Mouse (Mus musculus) liver, adult (tissue): ENCODE results near the gene Pink1.

Experiments
- GATA4 ChIP-seq: IDR thresholded peaks from 2 replicates; pipeline ENCODE4 v1.6.1; 2014; ENCODE audit warnings: mild to moderate bottlenecking, low read length; ENCODE audit not compliant: insufficient replicate concordance

Gene Pink1

DNA sequence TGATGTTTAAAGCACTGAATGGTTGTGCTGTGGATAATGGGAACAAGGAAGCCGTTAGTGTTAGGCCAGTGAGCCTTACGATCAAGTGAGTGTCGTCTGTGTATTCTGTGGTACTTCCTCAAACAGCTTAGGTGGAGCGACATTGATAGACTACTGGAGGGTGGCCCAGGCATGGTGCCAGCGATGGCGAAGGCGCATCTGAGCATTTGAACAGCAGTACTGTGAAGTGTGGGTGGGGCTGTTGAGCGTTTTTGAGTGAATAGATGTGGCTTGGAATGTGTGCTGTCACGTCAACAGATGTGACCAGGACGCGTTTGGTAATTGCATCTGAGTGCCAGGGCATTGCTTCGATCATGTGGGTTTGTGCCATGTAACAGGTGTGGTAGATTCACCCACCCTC is 18.4 kb downstream of the Pink1 start:
- TF ChIP-seq GATA4 = no peak

DNA sequence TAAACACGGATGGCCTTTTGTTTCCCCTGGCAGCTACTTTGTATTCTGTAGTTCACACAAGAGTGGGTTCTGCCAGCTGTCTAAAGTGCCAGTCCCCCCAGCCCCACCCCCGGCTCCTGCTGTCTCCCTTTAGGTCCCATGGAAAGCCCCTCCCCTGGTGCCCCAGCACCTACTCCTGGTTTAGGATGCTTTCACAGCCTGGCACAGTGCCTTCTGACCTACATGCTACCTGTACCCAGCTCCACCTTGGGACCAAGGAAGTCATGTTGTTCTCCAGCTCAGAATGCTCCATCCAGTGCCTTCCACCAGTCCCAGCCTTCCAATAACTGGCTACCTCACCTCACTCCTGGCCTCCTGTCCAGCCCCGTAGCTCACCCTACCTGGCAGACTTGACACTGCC is 19.1 kb downstream of the Pink1 start:
- no peak for TF ChIP-seq GATA4

GRCm38 (mm10) chr4:138304340-138305104 is 21.6 kb downstream of the Pink1 start, which contains the start of gene Ddost:
Ddost (plus strand) TSS chr4:138304730.
- TF ChIP-seq GATA4 = peak; percentile 66; the same call in 1 of the 2 replicates

DNA sequence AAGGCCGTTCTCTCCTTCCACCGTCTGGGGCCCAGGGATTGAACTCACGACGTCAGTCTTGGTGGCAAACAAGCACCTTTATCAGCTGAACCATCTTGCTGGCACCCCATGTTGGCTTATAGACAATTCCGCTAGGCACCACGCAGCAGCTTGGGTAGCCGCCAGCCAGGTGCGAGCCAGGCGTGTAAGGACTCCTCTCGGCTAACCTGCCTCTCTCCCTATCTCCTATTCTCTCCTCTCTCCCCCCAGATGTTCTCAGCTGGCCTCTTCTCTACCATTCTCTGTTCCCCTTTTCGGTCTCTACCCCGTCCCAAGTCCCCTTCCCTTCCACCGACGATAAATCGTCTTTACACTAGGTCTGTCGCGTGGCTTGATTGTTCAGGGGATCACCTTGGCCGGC is 22.4 kb downstream of the Pink1 start:
- TF ChIP-seq GATA4 = no peak

GRCm38 (mm10) chr4:138303011-138303410 is 23.1 kb downstream of the Pink1 start:
- no peak for TF ChIP-seq GATA4

DNA sequence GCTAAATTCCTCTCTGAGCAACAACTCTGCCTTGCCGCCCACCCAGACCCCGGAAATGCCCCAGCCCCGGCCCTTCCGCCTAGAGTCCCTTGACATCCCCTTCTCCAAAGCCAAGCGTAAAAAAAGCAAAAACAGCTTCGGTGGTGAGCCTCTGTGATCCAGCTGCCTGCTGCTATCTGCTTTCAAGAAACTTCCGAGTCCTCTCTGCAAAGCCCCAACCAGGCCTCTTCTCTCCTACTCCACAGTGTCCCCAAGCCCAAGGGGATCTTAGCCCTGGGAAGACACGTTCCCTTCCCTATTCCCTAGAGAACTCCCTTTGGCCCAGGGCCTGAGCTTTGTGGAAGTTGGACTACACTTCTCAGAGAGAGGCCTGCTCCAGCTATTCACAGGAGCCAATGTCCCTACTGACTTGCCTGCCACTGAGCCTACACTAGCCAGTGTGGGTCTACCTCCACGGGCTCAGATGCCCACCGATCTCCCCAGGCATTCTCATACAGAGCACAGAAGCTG is 24.8 kb downstream of the Pink1 start:
- TF ChIP-seq GATA4 = no peak

DNA sequence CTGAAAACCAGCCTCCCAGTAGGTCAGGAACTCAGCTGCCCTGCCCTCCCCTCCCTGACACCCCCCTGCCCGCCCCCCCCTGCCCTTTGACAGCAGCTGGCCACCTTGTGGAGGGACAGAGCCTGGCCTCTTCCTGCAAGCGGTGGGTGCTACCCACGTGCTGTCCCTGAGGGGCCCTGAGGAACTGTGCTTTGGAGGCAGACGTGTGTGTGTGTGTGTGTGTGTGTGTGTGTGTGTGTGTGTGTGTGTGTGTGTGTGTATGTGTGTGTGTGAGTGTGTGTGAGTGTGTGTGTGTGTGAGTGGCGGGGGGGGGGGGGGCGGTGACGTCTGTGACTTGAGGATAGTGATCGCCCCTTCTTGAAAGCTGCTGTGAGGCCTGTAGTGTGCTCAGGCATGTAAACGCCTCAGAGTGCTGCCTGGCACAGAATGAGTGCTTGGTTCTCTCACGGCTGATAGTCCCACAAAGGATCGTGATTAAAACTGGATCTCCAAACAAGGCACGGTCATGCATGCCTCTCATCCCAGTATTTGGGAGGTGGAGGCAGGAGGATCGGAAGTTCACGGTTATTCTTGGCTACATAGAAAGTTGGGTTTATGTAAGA is 32.1 kb downstream of the Pink1 start:
- no peak for TF ChIP-seq GATA4

DNA sequence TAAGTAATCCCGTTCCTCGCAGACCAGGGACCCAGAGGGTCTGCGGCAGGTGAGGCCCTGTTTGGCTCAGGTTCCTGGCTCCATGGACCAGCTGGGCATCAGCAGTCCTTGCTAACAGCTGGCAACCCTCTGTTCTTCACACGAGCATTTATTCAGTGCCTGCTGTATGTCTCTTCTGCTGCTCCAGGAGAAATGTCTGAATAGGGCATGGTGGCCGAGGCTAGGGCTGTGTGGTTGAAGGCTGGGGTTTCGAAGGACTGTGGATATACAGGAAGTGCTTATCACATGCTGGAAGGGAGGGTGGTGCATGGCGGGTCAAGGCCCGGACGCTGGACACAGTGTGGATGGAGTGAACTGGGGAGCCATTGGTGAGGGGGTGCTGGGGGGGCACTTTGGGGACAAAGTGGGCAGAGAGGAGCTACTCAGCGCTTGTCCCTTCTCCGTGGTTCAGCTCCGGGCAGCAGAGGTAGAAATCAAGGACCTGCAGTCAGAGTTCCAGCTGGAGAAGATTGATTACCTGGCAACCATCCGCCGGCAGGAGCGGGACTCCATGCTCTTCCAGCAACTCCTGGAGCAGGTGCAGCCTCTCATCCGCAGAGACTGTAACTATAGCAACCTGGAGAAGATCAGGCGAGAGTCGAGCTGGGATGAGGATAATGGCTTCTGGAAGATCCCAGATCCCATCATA is 32.7 kb downstream of the Pink1 start:
- TF ChIP-seq GATA4 = no peak

- no peak for TF ChIP-seq GATA4
Measured at GRCm38 (mm10) chr4:138292028-138292427, 34.1 kb downstream of the Pink1 start.

DNA sequence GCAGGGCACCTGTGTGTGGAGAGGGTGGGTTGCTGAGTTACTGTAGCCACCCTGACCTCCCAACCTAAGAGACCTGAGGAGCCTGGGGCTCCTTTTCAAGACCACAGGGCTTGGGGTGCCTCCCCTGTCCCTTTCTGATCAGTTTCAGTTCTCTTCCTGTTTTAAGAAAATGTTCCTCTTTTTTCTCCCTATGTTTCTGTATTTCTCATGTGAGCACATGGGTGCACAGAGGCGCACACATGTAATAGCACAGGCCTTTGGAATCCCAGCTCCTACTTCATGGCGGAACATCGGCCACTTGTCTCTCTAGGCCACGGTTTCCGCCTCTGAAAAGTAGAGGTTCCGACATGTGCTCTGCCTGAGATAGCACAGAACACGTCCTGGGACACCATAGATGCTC is 37.4 kb downstream of the Pink1 start:
- TF ChIP-seq GATA4 = no peak

DNA sequence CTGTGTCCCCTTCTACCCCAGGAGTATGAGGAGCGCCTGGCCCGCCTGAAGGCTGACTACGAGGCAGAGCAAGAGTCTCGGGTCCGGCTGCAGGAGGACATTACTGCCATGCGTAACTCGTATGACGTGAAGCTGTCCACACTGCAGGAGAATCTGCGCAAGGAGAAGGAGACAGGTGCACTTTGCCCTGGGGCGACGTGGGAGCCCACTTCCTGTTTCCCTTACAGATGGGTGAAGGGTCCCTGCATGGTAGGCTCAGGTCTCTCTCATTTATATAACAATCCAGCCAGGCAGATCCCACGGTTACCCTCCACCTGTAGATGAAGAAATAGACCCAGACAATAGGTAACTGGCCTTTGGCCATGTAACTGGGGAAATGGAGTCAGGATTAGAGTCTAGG is 39.7 kb downstream of the Pink1 start:
- no peak for TF ChIP-seq GATA4

- peak; percentile 63; the same call in 1 of the 2 replicates for TF ChIP-seq GATA4
Measured at GRCm38 (mm10) chr4:138282834-138283233, 43.3 kb downstream of the Pink1 start.

GRCm38 (mm10) chr4:138278346-138278745 is 47.8 kb downstream of the Pink1 start:
- TF ChIP-seq GATA4 = no peak

- TF ChIP-seq GATA4 = no peak
Measured at GRCm38 (mm10) chr4:138272011-138272997, 53.8 kb downstream of the Pink1 start.

GRCm38 (mm10) chr4:138267869-138268268 is 58.2 kb downstream of the Pink1 start:
- TF ChIP-seq GATA4 = no peak
